Mouse (Mus musculus): Measurements from ENCODE around the gene Zer1.
"Not testable (repeated sequence)": the region's sequence is repeated elsewhere in the genome, so short reads cannot be mapped to it uniquely, and the experiment has no call there.

Gene Zer1

GRCm38 (mm10) chr2:30124472-30125274, at the start of gene Zer1:
TSS of gene Zer1 (minus strand) at chr2:30124585.
- peak; percentile 87 to 89 for DNase-seq

DNA sequence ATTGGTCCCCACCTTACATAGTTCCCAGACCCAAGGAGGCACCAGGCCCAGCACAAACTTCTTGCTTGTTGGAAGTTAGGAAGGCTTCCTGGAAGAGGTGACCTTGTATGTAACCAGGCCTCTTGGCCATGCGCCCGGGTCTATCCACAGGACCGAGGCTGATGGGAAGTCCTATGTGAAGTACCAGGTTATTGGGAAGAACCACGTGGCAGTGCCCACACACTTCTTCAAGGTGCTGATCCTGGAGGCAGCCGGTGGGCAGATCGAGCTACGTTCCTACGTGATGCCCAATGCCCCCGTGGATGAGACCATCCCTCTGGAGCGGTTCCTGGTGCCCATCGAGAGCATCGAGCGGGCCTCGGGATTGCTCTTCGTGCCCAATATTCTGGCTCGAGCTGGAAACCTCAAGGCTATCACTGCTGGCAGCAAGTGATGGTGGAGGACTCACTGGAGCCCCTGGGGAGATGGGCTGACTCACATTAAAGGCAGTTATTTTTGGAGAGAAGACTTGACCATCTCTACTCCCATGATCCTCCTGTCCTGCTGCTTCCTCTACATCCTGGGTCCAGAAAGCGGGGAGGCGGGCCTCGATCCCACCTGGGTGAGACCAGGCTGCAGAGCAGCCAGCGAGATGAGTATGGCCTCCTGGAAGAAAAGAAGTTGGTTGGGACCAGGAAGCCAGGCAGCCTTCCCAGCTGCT, 49.3 kb upstream of the Zer1 start:
- DNase-seq: no peak

DNA sequence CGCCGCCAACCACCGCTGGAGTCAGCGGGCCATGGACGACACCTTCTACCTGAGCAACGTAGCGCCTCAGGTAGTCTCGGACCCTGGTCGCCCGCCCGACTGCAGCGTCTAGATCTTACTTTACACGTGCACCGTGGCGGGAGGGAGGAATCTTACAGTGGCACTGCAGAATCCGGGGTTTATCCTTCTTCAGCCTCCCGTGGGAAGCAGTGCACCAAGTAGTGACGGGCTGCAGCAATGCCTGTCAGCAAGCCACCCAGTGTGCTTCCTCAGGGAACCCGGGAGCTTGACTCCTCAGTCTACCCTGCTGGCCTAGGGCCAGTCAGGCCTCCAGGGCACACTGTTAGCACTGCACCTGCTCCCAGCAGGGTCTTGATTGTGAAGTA, 47.6 kb upstream of the Zer1 start:
- DNase-seq: no peak

DNA sequence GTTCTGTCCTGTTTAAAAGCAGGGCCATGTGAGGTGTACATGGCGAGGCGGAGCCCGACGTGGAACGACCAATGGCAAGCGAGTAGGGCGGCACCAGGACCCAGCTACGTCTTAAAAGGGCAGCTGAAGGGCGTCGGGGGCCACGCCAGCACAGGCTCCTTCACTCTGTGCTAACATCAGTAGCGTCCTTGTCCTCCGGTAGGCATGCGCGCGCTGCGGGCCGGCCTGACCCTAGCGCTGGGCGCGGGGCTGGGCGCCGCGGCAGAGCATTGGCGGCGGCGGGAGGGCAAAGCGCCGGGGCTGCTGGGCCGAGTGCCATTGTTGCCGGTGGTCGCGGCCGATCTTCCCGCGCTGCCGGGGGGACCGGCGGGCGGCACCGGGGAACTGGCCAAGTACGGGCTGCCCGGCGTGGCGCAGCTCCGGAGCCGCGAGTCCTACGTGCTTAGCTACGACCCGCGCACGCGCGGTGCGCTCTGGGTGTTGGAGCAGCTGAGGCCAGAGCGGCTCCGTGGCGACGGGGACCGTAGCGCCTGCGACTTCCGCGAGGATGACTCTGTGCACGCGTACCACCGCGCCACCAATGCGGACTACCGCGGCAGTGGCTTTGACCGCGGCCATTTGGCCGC, 47.1 kb upstream of the Zer1 start, which contains the start of gene Endog:
Gene Endog, plus strand, starts transcription at position 123 of the 626 bp plus-strand sequence.
- DNase-seq: peak; percentile 77 to 81

- DNase-seq: no peak
Measured at GRCm38 (mm10) chr2:30166677-30167076, 42.3 kb upstream of the Zer1 start.

DNA sequence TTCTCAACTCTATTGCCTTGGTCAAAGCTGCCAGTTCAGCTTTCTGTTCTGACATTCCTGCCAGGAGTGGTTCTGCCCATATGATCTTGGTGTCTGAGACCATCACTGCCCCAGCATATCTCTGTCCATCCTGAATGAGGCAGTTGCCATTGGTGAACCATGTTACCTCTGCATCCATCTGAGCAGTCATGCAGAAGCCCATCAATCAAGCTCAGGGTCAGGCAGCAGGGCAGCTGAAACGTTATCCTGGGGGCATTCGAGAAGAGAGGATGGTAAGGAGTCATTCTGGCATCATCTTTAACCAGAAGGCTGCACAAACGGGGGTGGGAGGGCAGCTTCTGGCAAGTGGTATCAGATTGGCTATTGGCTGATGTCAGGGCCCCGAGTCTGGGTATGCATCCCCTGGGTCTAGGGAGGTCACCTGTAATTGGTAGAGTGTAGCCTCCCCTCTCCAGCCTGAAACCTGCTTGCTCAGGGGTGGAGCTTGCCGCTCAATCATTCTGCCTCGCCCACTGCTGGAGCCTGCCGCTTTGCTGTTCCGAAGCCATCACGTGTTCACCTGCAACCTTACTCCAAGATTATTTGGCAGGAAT, 40.1 kb upstream of the Zer1 start:
- DNase-seq: no peak

GRCm38 (mm10) chr2:30161809-30162208, 37.4 kb upstream of the Zer1 start:
- no peak for DNase-seq

DNA sequence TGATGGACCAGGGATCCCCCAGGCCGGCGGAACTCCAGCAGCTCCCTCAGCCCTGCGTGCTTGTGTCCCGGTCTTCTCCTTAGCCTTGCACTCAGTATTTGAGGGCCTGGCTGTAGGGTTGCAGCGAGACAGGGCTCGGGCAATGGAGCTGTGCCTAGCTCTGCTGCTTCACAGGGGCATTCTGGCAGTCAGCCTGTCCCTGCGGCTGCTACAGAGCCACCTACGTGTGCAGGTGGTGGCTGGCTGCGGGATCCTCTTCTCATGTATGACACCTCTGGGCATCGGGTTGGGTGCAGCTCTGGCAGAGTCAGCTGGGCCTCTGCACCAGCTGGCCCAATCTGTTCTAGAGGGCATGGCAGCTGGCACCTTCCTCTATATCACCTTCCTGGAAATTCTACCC, 35.5 kb upstream of the Zer1 start:
- DNase-seq: not testable (repeated sequence)

- no peak for DNase-seq
Measured at GRCm38 (mm10) chr2:30152616-30153015, 28.2 kb upstream of the Zer1 start.

- DNase-seq: no peak
Measured at GRCm38 (mm10) chr2:30151840-30152239, 27.5 kb upstream of the Zer1 start.

DNA sequence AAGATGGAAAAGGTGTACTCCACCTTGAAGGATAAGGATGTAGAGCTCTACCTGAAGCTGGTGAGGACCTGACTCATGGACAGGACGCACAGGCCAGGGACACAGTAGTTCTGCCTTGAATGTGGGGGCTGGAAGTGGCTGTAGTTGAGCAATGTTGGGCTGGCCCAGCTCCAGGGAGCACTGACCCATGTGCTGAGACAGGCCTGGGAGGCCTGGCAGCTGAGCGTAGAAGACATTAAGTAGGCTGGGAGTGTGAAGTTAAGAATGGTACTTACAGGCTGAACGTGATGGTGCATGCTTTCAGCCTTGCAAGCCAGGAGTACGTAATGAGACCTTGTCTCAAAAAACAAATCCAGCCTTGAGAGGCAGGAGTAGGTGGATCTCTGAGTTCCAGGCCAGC, 23.1 kb upstream of the Zer1 start:
- DNase-seq: no peak

- DNase-seq: no peak
Measured at GRCm38 (mm10) chr2:30144436-30144835, 20.1 kb upstream of the Zer1 start.

- DNase-seq: not testable (repeated sequence)
Measured at GRCm38 (mm10) chr2:30140021-30140420, 15.6 kb upstream of the Zer1 start.

GRCm38 (mm10) chr2:30136458-30136857, 12.1 kb upstream of the Zer1 start:
- no peak for DNase-seq

DNA sequence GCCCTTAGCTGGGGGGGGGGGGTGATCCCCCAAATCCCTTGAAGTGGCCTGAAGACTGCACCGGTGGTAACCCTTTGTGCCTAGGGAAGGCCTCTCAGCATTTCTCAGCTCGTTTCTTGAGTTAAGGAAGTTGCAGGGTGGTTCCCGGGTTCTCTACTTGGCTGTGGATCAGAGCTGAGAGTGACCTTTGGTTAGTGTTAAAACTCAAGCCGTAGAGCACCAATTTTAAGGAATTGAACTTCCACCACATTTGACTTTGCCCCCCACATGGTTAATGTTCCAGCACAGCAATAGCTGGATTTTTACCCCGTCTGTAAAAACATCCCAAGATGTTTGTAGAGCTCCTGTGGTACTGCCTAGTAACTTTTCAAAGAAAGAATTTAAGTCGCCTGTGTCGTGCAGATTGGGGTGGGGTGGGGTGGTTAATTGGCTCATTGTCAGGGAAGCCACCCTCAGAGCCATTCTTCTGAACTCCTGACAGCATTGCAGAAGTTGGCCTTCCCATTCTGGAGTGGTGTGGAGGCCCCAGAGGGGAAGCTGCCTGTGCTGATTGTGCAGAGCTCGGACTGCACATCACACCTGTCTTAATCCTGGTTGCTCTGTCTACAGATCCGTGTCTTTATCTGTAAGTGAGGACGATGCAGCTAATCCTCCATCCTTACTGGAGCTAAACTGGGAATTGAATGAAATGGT, 10.7 kb upstream of the Zer1 start:
- no peak for DNase-seq

DNA sequence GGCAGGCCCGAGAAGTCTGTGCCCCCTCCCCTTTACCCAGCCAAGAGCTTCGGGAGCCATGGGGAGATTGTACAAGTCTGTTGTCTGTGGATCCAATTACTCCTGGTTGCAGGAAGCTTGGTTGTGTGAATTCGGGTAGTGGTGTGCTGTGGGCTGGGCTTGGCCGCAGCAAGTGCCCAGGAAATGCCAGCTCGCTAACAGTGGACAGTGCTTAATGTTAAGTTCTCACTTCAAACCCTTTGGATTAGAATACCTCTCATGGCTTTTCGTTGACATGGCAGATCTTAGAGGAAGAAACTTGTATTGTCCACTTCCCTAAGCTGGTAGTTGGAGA, 10.0 kb upstream of the Zer1 start:
- no peak for DNase-seq

DNA sequence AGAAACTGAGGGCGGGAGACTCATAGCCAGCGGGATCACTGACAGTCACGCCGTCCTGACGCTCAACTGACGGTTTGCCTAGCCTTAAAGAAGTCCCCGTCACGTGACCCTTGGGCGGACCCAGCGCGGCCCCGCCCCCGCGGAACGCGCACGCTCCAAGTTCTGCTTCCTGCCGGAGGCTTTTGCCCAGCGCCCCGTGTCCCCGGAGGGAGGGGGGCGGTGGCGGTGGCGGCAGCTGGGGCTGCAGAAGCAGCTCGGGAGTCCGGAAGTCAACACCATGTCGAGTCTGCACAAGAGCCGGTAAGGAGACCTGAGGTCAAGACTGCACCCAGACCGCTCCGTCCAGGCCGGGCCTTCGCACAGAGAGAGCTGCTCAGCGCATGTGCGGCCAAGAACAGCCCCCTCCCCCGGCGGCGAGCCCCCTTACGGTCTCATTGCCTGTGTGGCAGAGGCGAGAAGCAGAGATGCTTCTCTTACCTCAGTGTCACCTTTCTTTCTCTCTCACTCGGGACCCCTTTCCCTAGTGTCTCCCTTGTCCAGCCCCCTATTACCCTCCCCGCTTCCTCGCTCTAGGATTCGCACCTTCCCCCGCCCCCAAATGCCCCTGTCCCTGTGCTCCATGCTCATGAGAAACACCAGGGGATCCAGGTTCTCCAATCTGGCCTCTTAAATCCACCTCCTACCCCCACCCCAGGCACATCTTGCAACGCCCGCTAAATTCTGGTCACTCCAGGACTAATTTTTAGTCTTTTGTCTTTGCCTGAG, 9.4 kb upstream of the Zer1 start, which contains the start of gene Tbc1d13:
Gene Tbc1d13, plus strand, starts transcription at position 134 of the 765 bp plus-strand sequence.
- peak; percentile 99 to 100 for DNase-seq

DNA sequence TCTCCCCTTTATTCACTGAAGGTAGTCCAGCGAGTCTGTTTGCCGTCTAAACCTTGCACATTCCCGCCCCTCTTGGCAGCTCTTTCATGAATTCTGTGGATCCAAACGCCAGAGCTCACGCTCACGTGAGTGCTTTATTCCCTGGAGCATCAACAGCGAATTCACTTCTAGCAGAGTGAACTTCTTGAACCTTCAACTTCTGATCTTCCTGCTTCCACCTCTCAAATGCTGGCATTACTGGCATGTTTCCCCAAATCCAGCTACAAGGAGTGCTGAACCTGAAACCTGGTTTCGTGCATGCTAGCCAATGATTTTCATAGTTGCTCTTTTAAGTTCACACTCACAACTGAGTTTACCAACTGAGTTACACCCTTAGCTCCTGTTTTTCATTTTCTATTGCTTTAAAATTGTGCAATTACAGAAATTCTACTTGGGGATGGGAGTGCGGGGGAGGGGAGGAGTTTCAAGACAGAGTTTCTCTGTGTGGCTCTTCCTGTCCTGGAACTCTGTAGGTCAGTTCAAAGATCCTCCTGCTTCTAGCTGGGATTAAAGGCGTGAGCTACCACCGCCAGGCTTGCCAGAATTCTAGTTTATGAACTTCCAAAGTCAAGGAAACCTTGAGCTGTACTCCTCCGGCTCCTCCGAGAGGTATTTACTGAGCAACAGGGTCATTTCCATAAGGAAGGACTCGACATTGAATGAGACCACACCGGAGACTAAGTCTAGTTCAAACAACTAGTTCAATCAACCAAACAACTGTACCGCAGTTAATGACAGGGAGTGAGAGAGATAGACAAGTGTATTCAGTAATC, 8.6 kb upstream of the Zer1 start:
- no peak for DNase-seq

DNA sequence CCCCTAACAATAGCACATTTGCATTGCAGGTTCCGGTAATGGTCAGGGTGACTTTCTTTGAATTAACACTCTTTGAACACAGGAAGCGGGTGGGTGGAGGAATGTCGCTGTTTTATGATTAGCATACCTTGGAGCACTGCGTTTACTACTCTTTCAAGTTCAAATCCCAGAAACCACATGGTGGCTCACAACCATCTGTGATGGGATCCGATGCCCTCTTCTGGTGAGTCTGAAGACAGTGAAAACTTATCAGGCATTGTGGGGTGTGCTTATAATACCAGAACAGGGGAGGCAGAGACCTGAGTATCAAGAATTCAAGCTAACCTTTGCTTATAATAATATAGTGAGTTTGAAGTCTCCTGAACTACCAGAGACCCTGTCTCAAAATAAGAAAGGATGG, 6.9 kb upstream of the Zer1 start:
- DNase-seq: not testable (repeated sequence)

DNA sequence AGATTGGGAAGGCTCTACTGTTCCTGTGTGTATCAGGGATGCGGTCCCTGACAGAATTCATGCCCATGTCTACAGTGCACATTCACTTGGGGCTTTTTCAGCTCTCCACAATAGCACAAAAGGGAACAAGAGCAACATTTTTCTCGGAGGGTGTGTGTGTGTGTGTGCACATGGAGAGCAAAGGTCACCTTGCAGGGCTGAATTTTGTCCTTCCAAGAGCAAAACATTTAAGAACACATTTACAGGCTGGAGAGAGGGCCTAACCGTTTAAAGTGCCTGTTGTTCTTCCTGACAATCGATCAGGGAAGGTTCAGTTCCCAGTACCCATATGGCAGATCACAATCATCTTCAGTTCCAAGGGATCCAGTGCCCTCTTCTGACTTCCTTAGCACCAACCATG, 5.8 kb upstream of the Zer1 start:
- DNase-seq: no peak

- DNase-seq: no peak
Measured at GRCm38 (mm10) chr2:30128789-30129188, 4.4 kb upstream of the Zer1 start.
